Mouse (Mus musculus) midbrain, embryonic 10.5 days (tissue): Measurements from ENCODE around the gene Gm1604a. TPM values are rescaled to one million over a fixed set of nuclear protein-coding genes. Genes with fewer than 3 reads are reported as not detected.

ENCODE experiments used
- polyA plus RNA-seq: library from polyadenylated mRNA; unstranded; fragments of >200 nt; fragmentation: Nextera tagmentation; extraction: Ambion mirVana; gene quantifications from 2 replicates; pipeline ENCODE4 v1.2.1, GENCODE M21; 2016

The Gm1604a gene
- polyA plus RNA-seq, 1 experiment from 2014 or later = not detected

Other genes starting within 250 kb of the Gm1604a start
- 54.9 and 56.7 TPM in 2 replicates for gene Ezr, start 242.8 kb upstream of the Gm1604a start, polyA plus RNA-seq
- gene Rsph3b, start 76.9 kb upstream of the Gm1604a start, polyA plus RNA-seq = 41.6 and 42.6 TPM in 2 replicates
- gene Tagap1, start 64.4 kb upstream of the Gm1604a start, polyA plus RNA-seq = 51.2 and 53.2 TPM in 2 replicates
- 128 TPM in 2 replicates for gene Rnaset2b, start 54.9 kb upstream of the Gm1604a start, polyA plus RNA-seq
- 0.10 and 0.32 TPM in 2 replicates for gene Gm49721, start 46.7 kb upstream of the Gm1604a start, polyA plus RNA-seq
- 21.4 and 24.4 TPM in 2 replicates for gene Rps6ka2, start 144.5 kb downstream of the Gm1604a start, polyA plus RNA-seq